Mouse (Mus musculus) C2C12 (cell line): ENCODE results near the gene Tnfsfm13. TPM values are rescaled to one million over a fixed set of nuclear protein-coding genes. Genes with fewer than 3 reads are reported as not detected.

Experiments
- H3K27me3 ChIP-seq: one replicate; pipeline ENCODE4 v1.6.1; 2011; ENCODE audit not compliant: control insufficient read depth, insufficient read depth, insufficient read length
- H3K36me3 ChIP-seq: one replicate; pipeline ENCODE4 v1.6.1; 2011; ENCODE audit not compliant: control insufficient read depth, insufficient read depth
- H3K4me3 ChIP-seq: one replicate; pipeline ENCODE4 v1.5.1; 2011; ENCODE audit warnings: mild to moderate bottlenecking, control low read depth; ENCODE audit not compliant: poor library complexity, insufficient read depth, severe bottlenecking
- H3K79me2 ChIP-seq: one replicate; pipeline ENCODE4 v1.6.1; 2011; ENCODE audit not compliant: control insufficient read depth, insufficient read depth
- H3K79me3 ChIP-seq: one replicate; pipeline ENCODE4 v1.6.1; 2011; ENCODE audit warnings: low read depth, control low read depth
- H3ac ChIP-seq: one replicate; pipeline ENCODE3; 2011; ENCODE audit warnings: low read depth; ENCODE audit not compliant: control insufficient read depth, insufficient read length
- CEBPB ChIP-seq: IDR thresholded peaks from one replicate; pipeline ENCODE4 v1.6.1; 2011; ENCODE audit warnings: low read depth, mild to moderate bottlenecking, control low read depth, moderate library complexity
- CTCF ChIP-seq: IDR thresholded peaks from one replicate; pipeline ENCODE4 v1.5.1; 2011; ENCODE audit not compliant: control insufficient read depth, insufficient read depth, insufficient read length
- FOSL1 ChIP-seq: IDR thresholded peaks from one replicate; pipeline ENCODE4 v1.8.0; 2011; ENCODE audit warnings: mild to moderate bottlenecking, low read length; ENCODE audit not compliant: poor library complexity, insufficient read depth, severe bottlenecking
- MAX ChIP-seq: IDR thresholded peaks from one replicate; pipeline ENCODE4 v1.6.1; 2011; ENCODE audit warnings: mild to moderate bottlenecking, control low read depth
- MYOD1 ChIP-seq: IDR thresholded peaks from one replicate; pipeline ENCODE4 v1.6.1; 2011; ENCODE audit warnings: low read depth; ENCODE audit not compliant: control insufficient read depth, insufficient read length
- MYOG ChIP-seq: IDR thresholded peaks from one replicate; pipeline ENCODE4 v1.6.1; 2011; ENCODE audit not compliant: control insufficient read depth, insufficient read length; ENCODE audit errors: extremely low read depth
- USF1 ChIP-seq: IDR thresholded peaks from one replicate; pipeline ENCODE4 v1.6.1; 2011; ENCODE audit warnings: low read depth, mild to moderate bottlenecking, control low read depth, moderate library complexity
- polyA plus RNA-seq: library from polyadenylated mRNA; unstranded; fragments of >200 nt; fragmentation: generic; extraction: Trizol; gene quantifications from one replicate; pipeline ENCODE4 v1.2.1, GENCODE M21; 2012; ENCODE audit warnings: missing spikeins

The Tnfsfm13 gene
- polyA plus RNA-seq, 1 experiment: 1.5 TPM

- Histone ChIP-seq H3ac (no peak overlapping the region), H3K27me3 (no peaks in the 10 kb centered on the region), H3K79me2 (no peaks in the 10 kb centered on the region), H3K79me3 (no peaks in the 10 kb centered on the region), H3K4me3 (no peak overlapping the region), H3K36me3 (no peaks in the 10 kb centered on the region)
- TF ChIP-seq CTCF (no peak), CEBPB (no peak), MYOD1 (no peak), USF1 (no peak), MAX (no peak), MYOG (no peak), FOSL1 (no peak)
Measured at GRCm38 (mm10) chr11:69692196-69692811, 3.6 kb downstream of the Tnfsfm13 start.

- H3ac ChIP-seq: no peak overlapping the region
- no peaks in the 10 kb centered on the region for H3K79me2 ChIP-seq
- no peaks in the 10 kb centered on the region for H3K27me3 ChIP-seq
- H3K4me3 ChIP-seq: no peak overlapping the region
- TF ChIP-seq MYOD1: no peak
- TF ChIP-seq MYOG: no peak
- no peak for TF ChIP-seq MAX
- TF ChIP-seq USF1: no peak
- TF ChIP-seq CEBPB: no peak
- TF ChIP-seq FOSL1: no peak
- TF ChIP-seq CTCF: no peak
- H3K79me3 ChIP-seq: no peaks in the 10 kb centered on the region
- H3K36me3 ChIP-seq: no peaks in the 10 kb centered on the region
Measured at GRCm38 (mm10) chr11:69689891-69690290, 6.0 kb downstream of the Tnfsfm13 start.

- Histone ChIP-seq H3K36me3 (no peaks in the 10 kb centered on the region), H3K27me3 (no peaks in the 10 kb centered on the region), H3ac (no peak overlapping the region), H3K79me3 (no peaks in the 10 kb centered on the region), H3K79me2 (peaks cover 5% of the 10 kb centered on the region), H3K4me3 (no peak overlapping the region)
- TF ChIP-seq FOSL1 (no peak), CTCF (no peak), USF1 (no peak), MAX (no peak), CEBPB (no peak)
Measured at GRCm38 (mm10) chr11:69687061-69687460, 8.8 kb downstream of the Tnfsfm13 start.

- no peaks in the 10 kb centered on the region for H3K27me3 ChIP-seq
- H3K79me3 ChIP-seq: peaks cover 2% of the 10 kb centered on the region
- TF ChIP-seq MYOG: no peak
- TF ChIP-seq USF1: no peak
- no peak for TF ChIP-seq FOSL1
- TF ChIP-seq CTCF: no peak
- TF ChIP-seq MYOD1: no peak
- TF ChIP-seq MAX: no peak
- TF ChIP-seq CEBPB: no peak
- H3K79me2 ChIP-seq: peaks cover 12% of the 10 kb centered on the region
- H3K4me3 ChIP-seq: no peak overlapping the region
- no peaks in the 10 kb centered on the region for H3K36me3 ChIP-seq
- no peak overlapping the region for H3ac ChIP-seq
Measured at GRCm38 (mm10) chr11:69686377-69686776, 9.5 kb downstream of the Tnfsfm13 start.

- Histone ChIP-seq H3K36me3 (no peaks in the 10 kb centered on the region), H3K79me3 (peaks cover 10% of the 10 kb centered on the region), H3ac (no peak within 1 kb of the TSS), H3K27me3 (no peaks in the 10 kb centered on the region), H3K79me2 (peaks cover 19% of the 10 kb centered on the region), H3K4me3 (no peak within 1 kb of the TSS)
- TF ChIP-seq MYOD1 (no peak), CTCF (no peak)
Measured at GRCm38 (mm10) chr11:69685526-69686148, 10.3 kb downstream of the Tnfsfm13 start, which contains the start of gene Tnfsf13. TSS of gene Tnfsf13 (minus strand) at chr11:69685784.

- Histone ChIP-seq H3K36me3 (no peaks in the 10 kb centered on the region), H3K4me3 (no peak overlapping the region), H3K27me3 (no peaks in the 10 kb centered on the region), H3K79me2 (peaks cover 26% of the 10 kb centered on the region), H3ac (no peak overlapping the region), H3K79me3 (peaks cover 16% of the 10 kb centered on the region)
- TF ChIP-seq CTCF (no peak), FOSL1 (no peak), USF1 (no peak), CEBPB (no peak), MYOG (no peak), MYOD1 (no peak), MAX (no peak)
Measured at GRCm38 (mm10) chr11:69684936-69685335, 11.0 kb downstream of the Tnfsfm13 start.
